Mouse (Mus musculus) liver, embryonic 14.5 days (tissue): ENCODE results near the gene Ank.

Source experiments
- CTCF ChIP-seq: IDR thresholded peaks from 2 replicates; pipeline ENCODE4 v1.5.1; 2016; ENCODE audit warnings: antibody characterized with exemption, low read depth, control low read depth
- EP300 ChIP-seq: IDR thresholded peaks from 2 replicates; pipeline ENCODE4 v1.6.1; 2016; ENCODE audit warnings: antibody characterized with exemption, low read depth

DNA sequence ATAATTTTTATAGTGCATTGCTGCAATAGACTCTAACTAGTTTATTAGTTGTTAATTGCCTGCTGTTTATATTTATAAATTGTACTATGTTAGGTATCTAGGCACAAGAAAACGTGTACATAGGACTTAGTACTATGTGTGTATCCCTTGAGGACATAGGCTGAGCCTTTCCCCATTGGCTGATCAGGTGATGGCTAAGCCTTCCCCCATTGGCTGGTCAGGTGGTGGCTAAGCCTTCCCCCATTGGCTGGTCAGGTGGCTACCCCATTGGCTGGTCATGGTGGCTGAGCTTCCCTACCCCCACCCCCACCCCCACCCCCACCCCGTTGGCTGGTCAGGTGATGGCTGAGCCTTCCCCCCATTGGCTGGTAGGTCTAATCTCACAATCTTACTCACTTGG lies 113.4 kb downstream of the Ank start:
- no peak for TF ChIP-seq CTCF
- TF ChIP-seq EP300 = no peak
